Mouse (Mus musculus) E14TG2a.4 (cell line): ENCODE measurements around the gene Cldn10.

Experiments
- CTCF ChIP-seq: conservative IDR thresholded peaks from 2 replicates; pipeline ENCODE4 v1.5.1; 2014; ENCODE audit warnings: low read length
- NANOG ChIP-seq: IDR thresholded peaks from 2 replicates; pipeline ENCODE4 v1.6.1; 2014; ENCODE audit warnings: borderline replicate concordance, low read length, mixed read lengths

DNA sequence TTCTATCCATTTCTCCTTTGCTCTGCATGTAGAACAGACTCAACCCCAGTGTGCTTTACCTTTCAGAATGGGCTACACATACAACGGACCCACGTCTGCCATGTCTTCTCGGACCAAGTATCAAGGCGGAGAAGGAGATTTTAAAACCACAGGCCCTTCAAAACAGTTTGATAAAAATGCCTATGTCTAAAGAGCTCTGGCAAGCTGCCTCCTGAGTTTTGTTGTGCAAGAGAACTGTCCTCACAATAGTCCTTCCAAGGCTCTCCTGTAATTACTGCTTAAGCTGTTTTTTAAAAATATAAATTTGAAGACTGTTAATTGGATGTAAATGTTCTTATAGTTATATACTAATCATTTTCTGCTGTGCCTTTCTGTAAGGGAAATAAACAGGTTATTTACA is 86.4 kb downstream of the Cldn10 start:
- no peak for TF ChIP-seq CTCF
- TF ChIP-seq NANOG, result no peak
